Mouse (Mus musculus): ENCODE results near the gene Nptx1.

- TF ChIP-seq CTCF (IDR thresholded peaks at IDR 0.05; ENCODE audit: control insufficient read depth, insufficient read depth, low read length) (no peak), POLR2A (IDR thresholded peaks at IDR 0.05; ENCODE audit: borderline replicate concordance, control insufficient read depth, low read depth, low read length) (no peak)
Observed at GRCm38 (mm10) chr11:119593966-119594365, 46.4 kb upstream of the Nptx1 start.
